Mouse (Mus musculus) liver, adult (tissue): ENCODE data around the gene Apopt1.

Experiments
- GATA4 ChIP-seq: IDR thresholded peaks from 2 replicates; pipeline ENCODE4 v1.6.1; 2014; ENCODE audit warnings: mild to moderate bottlenecking, low read length; ENCODE audit not compliant: insufficient replicate concordance

Apopt1 gene

GRCm38 (mm10) chr12:111675797-111676580, 37.1 kb upstream of the Apopt1 start:
- no peak for TF ChIP-seq GATA4

- no peak for TF ChIP-seq GATA4
These were observed 35.6 kb upstream of the Apopt1 start for GRCm38 (mm10) chr12:111677421-111677820.

- no peak for TF ChIP-seq GATA4
These were observed 35.0 kb upstream of the Apopt1 start, which contains the start of gene Trmt61a for GRCm38 (mm10) chr12:111677882-111678669. Gene Trmt61a (plus strand): TSS chr12:111678105.

- no peak for TF ChIP-seq GATA4
These were observed 34.5 kb upstream of the Apopt1 start for GRCm38 (mm10) chr12:111678670-111678933.

DNA sequence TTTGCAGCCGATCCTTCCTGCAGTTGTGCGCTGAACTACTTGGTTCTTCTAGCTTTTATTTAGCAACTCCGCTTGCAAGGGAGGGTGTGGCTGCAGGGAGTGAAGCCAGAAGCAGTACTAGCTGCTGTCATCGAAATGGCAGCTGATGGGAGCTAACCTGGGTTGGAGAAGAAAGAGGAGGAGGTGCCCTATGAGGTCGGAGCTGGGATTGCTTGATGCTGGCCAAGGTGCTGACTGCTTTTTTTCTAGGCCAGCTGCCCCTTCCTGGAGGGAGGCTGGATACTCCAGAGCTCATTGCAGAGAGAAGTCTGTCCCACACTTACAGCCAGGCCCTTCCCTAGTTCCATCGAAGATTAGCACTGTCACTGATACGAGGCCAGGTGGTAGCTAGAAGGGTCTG, 34.1 kb upstream of the Apopt1 start:
- TF ChIP-seq GATA4, result no peak

DNA sequence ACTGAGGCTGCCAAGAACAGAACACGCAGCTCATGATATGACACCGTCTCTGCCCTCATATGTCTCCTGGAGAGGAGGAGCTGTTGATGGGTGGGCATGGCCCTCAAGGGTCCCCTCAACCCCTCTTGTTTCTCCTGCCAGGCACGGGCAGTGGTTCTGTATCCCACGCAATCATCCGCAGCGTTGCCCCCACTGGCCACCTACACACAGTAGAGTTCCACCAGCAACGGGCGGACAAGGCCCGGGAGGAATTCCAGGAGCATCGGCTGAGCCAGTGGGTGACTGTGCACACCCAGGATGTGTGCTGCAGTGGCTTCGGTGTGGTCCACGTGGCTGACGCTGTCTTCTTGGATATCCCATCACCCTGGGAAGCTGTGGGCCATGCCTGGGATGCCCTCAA, 32.4 kb upstream of the Apopt1 start:
- TF ChIP-seq GATA4, result no peak

- no peak for TF ChIP-seq GATA4
These were observed 31.8 kb upstream of the Apopt1 start for GRCm38 (mm10) chr12:111681305-111681704.

- no peak for TF ChIP-seq GATA4
These were observed 31.1 kb upstream of the Apopt1 start for GRCm38 (mm10) chr12:111682003-111682402.

- no peak for TF ChIP-seq GATA4
These were observed 30.3 kb upstream of the Apopt1 start for GRCm38 (mm10) chr12:111682806-111683205.

DNA sequence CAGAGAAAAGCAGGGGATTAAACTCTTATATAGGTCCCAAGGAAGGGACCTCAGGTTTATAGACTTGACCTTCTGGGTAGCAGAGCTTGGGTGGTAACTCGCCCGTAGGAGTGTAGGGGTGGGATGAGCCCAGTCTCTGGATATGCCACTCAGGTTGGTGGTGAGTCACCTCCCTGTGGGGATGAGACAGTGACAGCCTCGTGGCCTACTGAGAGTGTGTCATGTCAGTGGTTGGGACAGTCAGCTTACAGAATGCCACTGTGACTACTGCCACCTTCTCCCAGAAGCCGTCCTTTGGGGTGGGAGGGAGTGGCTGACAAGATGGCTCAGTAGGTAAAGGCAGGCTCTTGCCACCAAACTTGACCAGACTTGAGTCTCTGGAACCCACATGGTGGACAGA, 26.7 kb upstream of the Apopt1 start:
- TF ChIP-seq GATA4, result no peak

- TF ChIP-seq GATA4, result no peak
These were observed 25.6 kb upstream of the Apopt1 start for GRCm38 (mm10) chr12:111687350-111688068.

GRCm38 (mm10) chr12:111688069-111688428, 25.0 kb upstream of the Apopt1 start:
- no peak for TF ChIP-seq GATA4

DNA sequence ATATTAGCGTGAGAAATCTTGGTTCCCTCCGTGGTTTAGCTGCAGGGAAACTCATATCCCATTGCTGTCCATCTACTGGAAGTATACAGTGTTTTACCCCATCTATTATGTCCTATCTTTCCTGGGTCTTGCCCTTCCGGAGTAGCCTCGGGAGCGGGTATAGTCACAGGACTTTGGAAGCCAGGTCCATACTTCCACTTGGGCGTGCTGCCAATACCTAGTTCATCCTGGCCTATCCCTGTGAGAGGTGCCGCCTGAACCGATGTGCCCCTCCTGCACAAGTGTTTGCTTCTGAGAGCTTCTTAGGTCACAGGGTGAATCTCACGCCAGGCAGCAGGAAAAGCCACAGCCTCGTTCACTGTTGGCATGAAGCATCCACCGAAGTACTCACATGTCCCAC, 23.6 kb upstream of the Apopt1 start:
- no peak for TF ChIP-seq GATA4

GRCm38 (mm10) chr12:111691346-111691872, 21.7 kb upstream of the Apopt1 start:
- TF ChIP-seq GATA4, result no peak

DNA sequence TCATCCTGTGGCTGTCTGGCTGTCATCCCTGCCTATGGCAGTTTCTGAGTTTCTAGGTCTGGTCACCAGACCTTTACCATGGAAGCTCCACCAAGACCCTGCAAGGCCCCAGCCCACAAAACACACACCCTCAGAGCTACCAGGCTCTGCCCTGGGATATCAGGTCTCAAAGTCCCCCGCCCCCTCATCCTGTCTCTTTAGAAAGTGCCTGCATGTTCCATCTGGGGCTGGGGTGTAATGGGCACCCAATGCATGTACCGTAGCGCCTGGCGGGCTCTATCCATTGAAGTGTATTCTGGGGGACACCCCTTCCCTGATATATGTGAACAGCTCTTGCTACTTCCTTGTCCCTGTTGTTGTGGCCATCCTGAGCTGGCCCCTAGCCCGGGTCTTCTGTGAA, 20.2 kb upstream of the Apopt1 start:
- TF ChIP-seq GATA4, result no peak
